Mouse (Mus musculus) left cerebral cortex, postnatal 36 days (tissue): Measurements from ENCODE around the gene Olfr1006. TPM values are rescaled to one million over a fixed set of nuclear protein-coding genes. Genes with fewer than 3 reads are reported as not detected.
A peak's percentile ranks its signal among the peaks of the same experiment; 100 is the strongest.
"Not testable (repeated sequence)": the region's sequence is repeated elsewhere in the genome, so short reads cannot be mapped to it uniquely, and the experiment has no call there.

Experiments
- DNase-seq, 2 experiments: peaks; one replicate each; pipeline ENCODE4 v3.0.0; 2021 to 2022; ENCODE audit warnings: low spot score in 2 of 2, mixed read lengths in 1 of 2
- intact Hi-C: fragments of 180-260 bp; cut with DNase I; formaldehyde crosslinking; loops from one replicate; pipeline ENCODE4 v1.15.1; 2025
- total RNA-seq, 2 experiments: library from RNA; stranded (reverse); gene quantifications; 2 replicates each; pipeline ENCODE4 v1.2.3; 2021

Gene Olfr1006
- total RNA-seq = not detected

DNA sequence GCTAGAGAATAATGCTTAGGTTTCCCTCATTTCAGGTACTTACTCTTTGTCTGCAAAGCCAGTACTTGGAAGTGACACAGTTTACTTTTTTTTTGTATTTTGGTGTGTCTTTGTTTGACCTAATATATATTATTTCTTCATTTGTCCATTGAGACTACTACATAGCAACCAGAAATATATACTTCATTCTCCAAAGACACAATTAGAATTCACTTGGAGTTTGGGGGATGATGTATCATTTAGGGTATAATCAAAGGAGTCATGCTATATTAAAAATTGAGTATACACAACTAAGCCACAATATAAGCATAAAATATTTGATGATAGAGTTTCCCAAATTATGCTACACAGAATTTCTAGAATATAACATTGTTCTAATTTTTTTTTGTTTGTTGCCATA lies at the start of gene Olfr1006:
Gene Olfr1006 (minus strand): TSS at position 101 of the 400 bp plus-strand sequence.
- intact Hi-C loops = no loop called here

GRCm38 (mm10) chr2:85725793-85726192 lies 47.2 kb upstream of the Olfr1006 start:
- peak in 1 of 2 experiments; percentile 9 for DNase-seq
- intact Hi-C loops = loop anchor here (2.0 kb wide), 1 partner anchor 739 kb away; no protein-coding TSS in a partner anchor

More for the DNA sequence above, at the start of gene Olfr1006:
- DNase-seq = no peak

- no peak for DNase-seq
- intact Hi-C loops = no loop called here
These were observed 36.6 kb upstream of the Olfr1006 start, which contains the start of gene Olfr1009 for GRCm38 (mm10) chr2:85715119-85715518. Gene Olfr1009 (plus strand): TSS chr2:85715419.

- intact Hi-C loops = no loop called here
- DNase-seq = no peak
These were observed 32.6 kb upstream of the Olfr1006 start for GRCm38 (mm10) chr2:85711159-85711558.

DNA sequence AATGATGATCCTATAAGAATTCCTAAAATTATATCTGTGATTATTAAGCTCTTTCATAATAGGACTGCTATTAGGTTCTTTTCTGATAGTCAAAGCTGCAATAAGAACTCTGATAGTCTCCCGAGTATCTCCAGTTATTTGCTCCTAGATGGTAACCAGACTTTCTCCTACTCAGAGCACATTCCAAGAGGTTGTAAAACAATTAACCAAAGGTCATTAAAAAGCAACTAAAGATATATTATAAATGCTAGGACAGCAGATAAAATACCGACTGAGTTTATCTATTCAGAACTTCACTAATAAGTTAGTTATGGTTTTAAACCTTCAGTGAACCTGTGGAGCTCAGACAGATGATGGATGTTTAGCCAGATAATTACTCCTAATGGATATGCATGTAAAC lies 32.1 kb upstream of the Olfr1006 start:
- intact Hi-C loops, DNase-seq: not testable (repeated sequence)

GRCm38 (mm10) chr2:85689131-85689530 lies 10.6 kb upstream of the Olfr1006 start, which contains the start of gene Olfr1008:
Gene Olfr1008 (plus strand): TSS chr2:85689431.
- intact Hi-C loops = no loop called here

DNA sequence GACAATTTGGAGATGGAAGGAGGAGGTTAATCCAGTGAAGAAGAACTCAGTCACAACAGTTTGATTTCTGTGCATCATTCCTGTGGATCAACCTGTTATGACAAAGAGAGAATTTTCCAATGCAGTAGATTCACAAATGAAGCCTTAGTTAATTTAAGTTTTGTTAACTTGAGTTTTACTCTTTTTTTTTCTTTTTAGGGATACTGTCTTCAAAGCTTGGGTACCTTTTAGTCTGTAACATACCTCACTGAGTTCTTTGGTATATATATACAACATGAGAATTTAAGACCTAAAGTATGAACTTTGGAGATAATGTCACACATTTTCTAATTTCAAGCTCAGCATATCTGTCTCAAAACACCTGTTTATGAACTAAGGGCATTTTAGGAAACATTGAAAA lies 14.2 kb downstream of the Olfr1006 start, which contains the start of gene Olfr154:
Gene Olfr154 (minus strand): TSS at position 101 of the 400 bp plus-strand sequence.
- DNase-seq, intact Hi-C loops: not testable (repeated sequence)

More at GRCm38 (mm10) chr2:85689131-85689530, 10.6 kb upstream of the Olfr1006 start, which contains the start of gene Olfr1008:
- DNase-seq = no peak

- DNase-seq = no peak
- intact Hi-C loops = no loop called here
These were observed 28.0 kb downstream of the Olfr1006 start, which contains the start of gene Olfr1002 for GRCm38 (mm10) chr2:85650604-85651003. Gene Olfr1002 (minus strand): TSS chr2:85650704.

Other genes starting within 250 kb of the Olfr1006 start
- not detected for gene Olfr994, start 242.3 kb downstream of the Olfr1006 start, total RNA-seq
- gene Olfr995, start 235.1 kb downstream of the Olfr1006 start, total RNA-seq = not detected
- gene 4833423E24Rik, start 159.7 kb downstream of the Olfr1006 start, total RNA-seq = not detected
- not detected for gene Olfr996, start 99.6 kb downstream of the Olfr1006 start, total RNA-seq
- gene Olfr998, start 89.8 kb downstream of the Olfr1006 start, total RNA-seq = not detected
- gene Olfr1000, start 66.9 kb downstream of the Olfr1006 start, total RNA-seq = not detected
- gene Olfr1002, start 28.1 kb downstream of the Olfr1006 start, total RNA-seq = not detected
- gene Olfr154, start 14.3 kb downstream of the Olfr1006 start, total RNA-seq = not detected
- gene Olfr1008, start 10.7 kb upstream of the Olfr1006 start, total RNA-seq = not detected
- gene Olfr1009, start 36.7 kb upstream of the Olfr1006 start, total RNA-seq = not detected
- not detected for gene Olfr1012, start 84.0 kb upstream of the Olfr1006 start, total RNA-seq
- not detected for gene Olfr1013, start 88.3 kb upstream of the Olfr1006 start, total RNA-seq
- gene Olfr1014, start 93.9 kb upstream of the Olfr1006 start, total RNA-seq = not detected
- gene Olfr1015, start 103.2 kb upstream of the Olfr1006 start, total RNA-seq = not detected
- not detected for gene Olfr1016, start 123.8 kb upstream of the Olfr1006 start, total RNA-seq
- gene Olfr1018, start 139.7 kb upstream of the Olfr1006 start, total RNA-seq = not detected
- gene Olfr1019, start 166.7 kb upstream of the Olfr1006 start, total RNA-seq = not detected
- not detected for gene Olfr1020, start 168.3 kb upstream of the Olfr1006 start, total RNA-seq
- not detected for gene Olfr1022, start 189.8 kb upstream of the Olfr1006 start, total RNA-seq
- not detected for gene Olfr1023, start 206.9 kb upstream of the Olfr1006 start, total RNA-seq
- not detected for gene Olfr1024, start 226.3 kb upstream of the Olfr1006 start, total RNA-seq
- gene Olfr1025-ps1, start 236.4 kb upstream of the Olfr1006 start, total RNA-seq = not detected
- gene Olfr1026, start 242.8 kb upstream of the Olfr1006 start, total RNA-seq = not detected